Mouse (Mus musculus): ENCODE measurements at regions not wholly inside any gene's neighbourhood (a gene's known extent, or its start where the extent isn't known, plus 50 kb on each side); places are given as distances from the start of the nearest gene placed in this dataset.

DNA sequence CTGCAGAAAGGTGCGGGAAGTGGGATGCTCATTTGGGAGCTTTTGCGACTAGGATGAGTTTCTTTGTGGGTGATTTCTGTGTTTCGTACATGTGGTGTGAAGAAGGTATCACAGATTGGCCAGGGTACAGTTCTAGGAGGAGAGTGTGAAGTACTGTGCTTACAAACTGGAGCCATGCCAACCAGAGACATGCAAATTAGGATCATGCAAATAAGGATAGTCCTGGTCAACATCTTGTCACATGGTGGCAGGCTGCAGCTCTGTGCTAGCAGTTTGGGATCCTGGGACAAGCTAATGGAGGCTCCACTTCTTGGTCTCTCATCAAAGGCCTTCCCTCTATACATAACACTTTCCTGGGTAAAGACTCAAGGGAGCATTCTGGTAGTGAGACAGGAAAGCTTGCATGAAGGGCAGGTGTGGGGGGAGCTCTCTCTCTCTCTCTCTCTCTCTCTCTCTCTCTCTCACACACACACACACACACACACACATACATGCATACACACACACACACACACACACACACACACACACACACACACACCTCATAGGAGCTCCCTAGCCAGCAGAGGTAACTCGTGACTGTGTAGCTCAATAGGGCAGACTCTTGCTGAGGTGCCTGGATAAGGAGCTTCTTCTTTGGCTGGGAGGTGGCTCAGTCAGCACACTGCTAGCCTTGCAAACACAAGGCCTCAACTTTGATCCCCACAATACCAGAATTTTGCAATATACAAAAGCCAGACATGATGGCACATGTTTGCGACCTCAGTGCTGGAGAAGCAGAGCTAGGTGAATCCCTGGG is 177.1 kb upstream of the Ctnnb1 start:
- TF ChIP-seq TAL1 (IDR thresholded peaks at IDR 0.05; ENCODE audit: low read length) (no peak), MYB (IDR thresholded peaks at IDR 0.05; ENCODE audit: low read depth, low read length) (no peak), POLR2A (IDR thresholded peaks at IDR 0.05; ENCODE audit: control insufficient read depth in 1 of 2, insufficient read depth in 1 of 2, low read depth in 1 of 2, low read length in 2 of 2, poor library complexity in 1 of 2) (no peak), NELFE (IDR thresholded peaks at IDR 0.05; ENCODE audit: low read depth, low read length) (no peak), SMC3 (IDR thresholded peaks at IDR 0.05; ENCODE audit: low read depth, low read length) (no peak), MAZ (IDR thresholded peaks at IDR 0.05; ENCODE audit: low read depth, low read length) (no peak), ZC3H11A (IDR thresholded peaks at IDR 0.05; ENCODE audit: low read depth, low read length) (no peak), CTCF (IDR thresholded peaks at IDR 0.05 in 2 of 3, conservative IDR thresholded peaks at IDR 0.05 in 1 of 3; ENCODE audit: control insufficient read depth in 1 of 3, insufficient read depth in 1 of 3, low read depth in 2 of 3, low read length in 3 of 3, poor library complexity in 1 of 3, severe bottlenecking in 1 of 3) (no peak), ZNF384 (IDR thresholded peaks at IDR 0.05; ENCODE audit: low read depth, low read length) (no peak), ELF1 (IDR thresholded peaks at IDR 0.05; ENCODE audit: low read depth, low read length) (no peak), MAFK (IDR thresholded peaks at IDR 0.05; ENCODE audit: borderline replicate concordance, low read depth, low read length) (no peak), GABPA (IDR thresholded peaks at IDR 0.05; ENCODE audit: low read depth, low read length) (no peak), SIN3A (IDR thresholded peaks at IDR 0.05; ENCODE audit: low read length) (no peak), ETS1 (IDR thresholded peaks at IDR 0.05; ENCODE audit: low read depth, low read length) (no peak), MXI1 (IDR thresholded peaks at IDR 0.05; ENCODE audit: low read depth, low read length) (no peak), TBP (IDR thresholded peaks at IDR 0.05; ENCODE audit: low read depth, low read length) (no peak)

DNA sequence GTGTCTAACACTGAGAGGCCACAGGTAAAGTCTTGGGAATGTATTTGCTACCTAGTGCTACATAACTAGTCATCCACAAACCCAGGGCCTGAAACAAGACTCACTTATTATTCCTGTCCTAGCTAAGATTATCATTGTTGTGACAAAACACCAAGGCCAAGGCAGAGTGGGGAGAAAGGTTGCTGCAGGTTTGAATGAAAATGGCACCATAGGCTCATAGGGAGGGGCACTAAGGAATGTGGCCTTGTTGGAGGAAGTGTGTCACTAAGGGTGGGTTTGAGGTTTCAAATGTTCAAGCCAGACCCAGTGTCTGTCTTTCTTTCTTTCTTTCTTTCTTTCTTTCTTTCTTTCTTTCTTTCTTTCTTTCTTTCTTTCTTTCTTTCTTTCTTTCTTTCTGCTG is 174.9 kb upstream of the Ctnnb1 start:
- Histone ChIP-seq H3K4me3 (ENCODE audit: control insufficient read depth in 1 of 2, insufficient read depth in 1 of 2, low read depth in 2 of 2, low read length in 2 of 2) (no peak overlapping the region), H3K9me3 (replicated peaks; ENCODE audit: insufficient read depth, low read length) (no peaks in the 10 kb centered on the region), H3K27me3 (ENCODE audit: control insufficient read depth in 1 of 2, insufficient read depth in 2 of 2, low read length in 2 of 2) (peaks cover 3% of the 10 kb centered on the region in 2 experiments; a peak in 3 of 4 replicates), H3K36me3 (ENCODE audit: control insufficient read depth in 1 of 2, insufficient read depth in 2 of 2, low read length in 2 of 2) (peaks cover 0 to 2% of the 10 kb centered on the region in 2 experiments; a peak in 1 of 4 replicates), H3K27ac (ENCODE audit: control insufficient read depth, low read depth, low read length) (no peak overlapping the region), H3K9ac (ENCODE audit: control insufficient read depth, low read depth, low read length, poor library complexity, severe bottlenecking) (no peak overlapping the region), H3K79me2 (ENCODE audit: control insufficient read depth, insufficient read depth, low read length, poor library complexity) (no peaks in the 10 kb centered on the region), H3K4me1 (ENCODE audit: control insufficient read depth in 1 of 2, insufficient read depth in 2 of 2, low read length in 2 of 2) (peaks cover 2 to 5% of the 10 kb centered on the region in 2 experiments; a peak in 1 of 4 replicates)
- DNase-seq (ENCODE audit: low read depth, low spot score): no peak
- TF ChIP-seq ZKSCAN1 (IDR thresholded peaks at IDR 0.05; ENCODE audit: low read depth, low read length) (no peak), GABPA (IDR thresholded peaks at IDR 0.05; ENCODE audit: low read depth, low read length) (no peak), POLR2A (IDR thresholded peaks at IDR 0.05; ENCODE audit: control insufficient read depth in 1 of 2, insufficient read depth in 1 of 2, low read depth in 1 of 2, low read length in 2 of 2, poor library complexity in 1 of 2) (no peak), ETS1 (IDR thresholded peaks at IDR 0.05; ENCODE audit: low read depth, low read length) (no peak), RAD21 (IDR thresholded peaks at IDR 0.05; ENCODE audit: low read depth, low read length) (no peak), CHD2 (IDR thresholded peaks at IDR 0.05; ENCODE audit: low read length) (no peak), TAL1 (IDR thresholded peaks at IDR 0.05; ENCODE audit: low read length) (no peak), MAX (IDR thresholded peaks at IDR 0.05; ENCODE audit: low read length) (no peak), GATA1 (IDR thresholded peaks at IDR 0.05; ENCODE audit: low read depth, low read length) (no peak), HCFC1 (IDR thresholded peaks at IDR 0.05; ENCODE audit: low read depth, low read length) (no peak), E2F4 (IDR thresholded peaks at IDR 0.05; ENCODE audit: borderline replicate concordance, low read depth, low read length) (no peak), POLR2AphosphoS2 (IDR thresholded peaks at IDR 0.05; ENCODE audit: low read length) (no peak), MEF2A (IDR thresholded peaks at IDR 0.05; ENCODE audit: extremely low read depth, insufficient replicate concordance, low read depth, low read length, poor library complexity, severe bottlenecking) (no peak), ELF1 (IDR thresholded peaks at IDR 0.05; ENCODE audit: low read depth, low read length) (no peak), ZNF384 (IDR thresholded peaks at IDR 0.05; ENCODE audit: low read depth, low read length) (no peak), TBP (IDR thresholded peaks at IDR 0.05; ENCODE audit: low read depth, low read length) (no peak)

More for the DNA sequence above, 177.1 kb upstream of the Ctnnb1 start:
- no peak overlapping the region for H3K9ac ChIP-seq (ENCODE audit: control insufficient read depth, low read depth, low read length, poor library complexity, severe bottlenecking)
- H3K4me1 ChIP-seq (ENCODE audit: control insufficient read depth in 1 of 2, insufficient read depth in 2 of 2, low read length in 2 of 2): no peaks in the 10 kb centered on the region
- no peak overlapping the region for H3K4me3 ChIP-seq (ENCODE audit: control insufficient read depth in 1 of 2, insufficient read depth in 1 of 2, low read depth in 2 of 2, low read length in 2 of 2)
- H3K79me2 ChIP-seq (ENCODE audit: control insufficient read depth, insufficient read depth, low read length, poor library complexity): no peaks in the 10 kb centered on the region
- no peak overlapping the region for H3K27ac ChIP-seq (ENCODE audit: control insufficient read depth, low read depth, low read length)
- H3K27me3 ChIP-seq (ENCODE audit: control insufficient read depth in 1 of 2, insufficient read depth in 2 of 2, low read length in 2 of 2): peaks cover 4 to 5% of the 10 kb centered on the region in 2 experiments; a peak in 3 of 4 replicates
- H3K9me3 ChIP-seq (replicated peaks; ENCODE audit: insufficient read depth, low read length): no peaks in the 10 kb centered on the region
- no peaks in the 10 kb centered on the region for H3K36me3 ChIP-seq (ENCODE audit: control insufficient read depth in 1 of 2, insufficient read depth in 2 of 2, low read length in 2 of 2)
- DNase-seq (ENCODE audit: low read depth, low spot score): no peak
